Mouse (Mus musculus): Measurements from ENCODE around the gene Egf.

- TF ChIP-seq MAFK (IDR thresholded peaks at IDR 0.05; ENCODE audit: insufficient read depth, low read depth, low read length) (no peak), HCFC1 (IDR thresholded peaks at IDR 0.05; ENCODE audit: borderline replicate concordance, insufficient read depth, low read length) (no peak)
Observed at GRCm38 (mm10) chr3:129724961-129725501, 30.1 kb downstream of the Egf start.

Measured in ES-E14 (cell line).